Mouse (Mus musculus) heart, postnatal 10 days (tissue): ENCODE results near the gene Gm28230. TPM values are rescaled to one million over a fixed set of nuclear protein-coding genes. Genes with fewer than 3 reads are reported as not detected.

ENCODE experiments used
- DNase-seq, 2 experiments: peaks; one replicate each; pipeline ENCODE4 v3.0.0; 2021
- intact Hi-C: fragments of 180-260 bp; cut with DNase I; formaldehyde crosslinking; loops from one replicate; pipeline ENCODE4 v1.15.1; 2025
- total RNA-seq, 2 experiments: library from RNA; stranded (reverse); gene quantifications; 2 replicates each; pipeline ENCODE4 v1.2.3; 2021

The Gm28230 gene
- total RNA-seq, 2 experiments from 2014 or later: not detected

- intact Hi-C loops: no loop called here
- DNase-seq: peak in 1 of 2 experiments; percentile 64
Observed at GRCm38 (mm10) chr2:74691022-74691951, 35.2 kb upstream of the Gm28230 start, which contains the start of gene Hoxd10. Gene Hoxd10 (plus strand): TSS chr2:74691924.

- DNase-seq: no peak
- intact Hi-C loops: no loop called here
Observed at GRCm38 (mm10) chr2:74691995-74692807, 34.3 kb upstream of the Gm28230 start.

GRCm38 (mm10) chr2:74692808-74693431, 33.6 kb upstream of the Gm28230 start:
- DNase-seq: no peak
- intact Hi-C loops: no loop called here

- intact Hi-C loops: no loop called here
- DNase-seq: no peak
Observed at GRCm38 (mm10) chr2:74693432-74693827, 33.1 kb upstream of the Gm28230 start.

- DNase-seq: no peak
- intact Hi-C loops: no loop called here
Observed at GRCm38 (mm10) chr2:74694066-74694465, 32.5 kb upstream of the Gm28230 start.

GRCm38 (mm10) chr2:74695383-74695782, 31.1 kb upstream of the Gm28230 start:
- intact Hi-C loops: no loop called here
- DNase-seq: no peak

GRCm38 (mm10) chr2:74695813-74696430, 30.6 kb upstream of the Gm28230 start:
- no peak for DNase-seq
- intact Hi-C loops: no loop called here

- no peak for DNase-seq
- intact Hi-C loops: no loop called here
Observed at GRCm38 (mm10) chr2:74696442-74697335, 29.8 kb upstream of the Gm28230 start.

GRCm38 (mm10) chr2:74697567-74698121, 28.9 kb upstream of the Gm28230 start, which contains the start of gene Hoxd9:
Gene Hoxd9 (plus strand): TSS chr2:74697727.
- intact Hi-C loops: no loop called here
- peak in 1 of 2 experiments; percentile 62 for DNase-seq

- no peak for DNase-seq
- intact Hi-C loops: no loop called here
Observed at GRCm38 (mm10) chr2:74698201-74699052, 28.1 kb upstream of the Gm28230 start.

- no peak for DNase-seq
- intact Hi-C loops: no loop called here
Observed at GRCm38 (mm10) chr2:74699053-74699430, 27.5 kb upstream of the Gm28230 start.

- DNase-seq: no peak
- intact Hi-C loops: loop anchor here (5.0 to 10.0 kb wide), 2 partner anchors 452 to 1085 kb away; no protein-coding TSS in a partner anchor
Observed at GRCm38 (mm10) chr2:74699664-74700545, 26.6 kb upstream of the Gm28230 start.

GRCm38 (mm10) chr2:74700546-74701112, 25.9 kb upstream of the Gm28230 start:
- intact Hi-C loops: loop anchor here (5.0 to 10.0 kb wide), 2 partner anchors 452 to 1084 kb away; no protein-coding TSS in a partner anchor
- DNase-seq: no peak

- peak; percentile 82 to 89 for DNase-seq
- intact Hi-C loops: loop anchor here (1.0 to 10.0 kb wide), 5 partner anchors 437 to 1083 kb away; no protein-coding TSS in a partner anchor
Observed at GRCm38 (mm10) chr2:74701949-74702819, 24.3 kb upstream of the Gm28230 start.

- intact Hi-C loops: loop anchor here (1.0 to 10.0 kb wide), 5 partner anchors 436 to 1082 kb away; no protein-coding TSS in a partner anchor
- no peak for DNase-seq
Observed at GRCm38 (mm10) chr2:74702820-74703219, 23.7 kb upstream of the Gm28230 start.
